Mouse (Mus musculus) heart, embryonic 16.5 days (tissue): ENCODE measurements around the gene Def8. TPM values are rescaled to one million over a fixed set of nuclear protein-coding genes. Genes with fewer than 3 reads are reported as not detected.
A peak's percentile ranks its signal among the peaks of the same experiment; 100 is the strongest.

ENCODE experiments used
- ATAC-seq: fragments of 200-750 bp; cut with Nextera tagmentation; replicated peaks from 2 replicates; pipeline ENCODE4 v1.8.0; 2017; ENCODE audit warnings: moderate number of reproducible peaks; ENCODE audit not compliant: insufficient read depth, low FRiP score; ENCODE audit errors: extremely low read depth
- H3K27ac ChIP-seq: fragments of 300-500 bp; sonication (generic); 2 replicates; pipeline ENCODE4 v1.5.1; 2014; ENCODE audit warnings: mild to moderate bottlenecking, low read length, control low read depth, moderate library complexity
- H3K27me3 ChIP-seq: fragments of 300-500 bp; sonication (generic); 2 replicates; pipeline ENCODE4 v1.6.1; 2014; ENCODE audit warnings: low read length, mixed read lengths; ENCODE audit not compliant: control insufficient read depth, insufficient read depth
- H3K36me3 ChIP-seq: fragments of 300-500 bp; sonication (generic); 2 replicates; pipeline ENCODE4 v1.6.1; 2014; ENCODE audit not compliant: control insufficient read depth, insufficient read depth
- H3K4me1 ChIP-seq: fragments of 300-500 bp; sonication (generic); 2 replicates; pipeline ENCODE4 v1.6.1; 2014; ENCODE audit warnings: low read length, mixed read lengths; ENCODE audit not compliant: control insufficient read depth, insufficient read depth
- H3K4me2 ChIP-seq: fragments of 300-500 bp; sonication (generic); 2 replicates; pipeline ENCODE4 v1.6.1; 2014; ENCODE audit warnings: low read depth, mild to moderate bottlenecking, control low read depth, low read length
- H3K4me3 ChIP-seq: fragments of 300-500 bp; sonication (generic); 2 replicates; pipeline ENCODE4 v1.5.1; 2014; ENCODE audit warnings: mild to moderate bottlenecking, control low read depth, low read length
- H3K9ac ChIP-seq: fragments of 300-500 bp; sonication (generic); 2 replicates; pipeline ENCODE4 v1.6.1; 2014; ENCODE audit warnings: low read length, control low read depth
- H3K9me3 ChIP-seq: fragments of 300-500 bp; sonication (generic); replicated peaks from 2 replicates; pipeline ENCODE4 v1.6.1; 2016; ENCODE audit warnings: low read length; ENCODE audit not compliant: control insufficient read depth
- WGBS: fragments of 180-500 bp; shearing (Covaris S2); extraction: QIAGEN DNeasy Blood & Tissue Kit; methylation state at CpG from one replicate; pipeline ENCODE4 v1.1.7; 2014; 5-methylcytosine and 5-hydroxymethylcytosine counted together
- polyA plus RNA-seq: library from polyadenylated mRNA; unstranded; fragments of >200 nt; fragmentation: Nextera tagmentation; extraction: Ambion mirVana; gene quantifications from 2 replicates; pipeline ENCODE4 v1.2.1, GENCODE M21; 2015

Def8 gene
- polyA plus RNA-seq, 1 experiment from 2014 or later = 31.3 TPM

DNA sequence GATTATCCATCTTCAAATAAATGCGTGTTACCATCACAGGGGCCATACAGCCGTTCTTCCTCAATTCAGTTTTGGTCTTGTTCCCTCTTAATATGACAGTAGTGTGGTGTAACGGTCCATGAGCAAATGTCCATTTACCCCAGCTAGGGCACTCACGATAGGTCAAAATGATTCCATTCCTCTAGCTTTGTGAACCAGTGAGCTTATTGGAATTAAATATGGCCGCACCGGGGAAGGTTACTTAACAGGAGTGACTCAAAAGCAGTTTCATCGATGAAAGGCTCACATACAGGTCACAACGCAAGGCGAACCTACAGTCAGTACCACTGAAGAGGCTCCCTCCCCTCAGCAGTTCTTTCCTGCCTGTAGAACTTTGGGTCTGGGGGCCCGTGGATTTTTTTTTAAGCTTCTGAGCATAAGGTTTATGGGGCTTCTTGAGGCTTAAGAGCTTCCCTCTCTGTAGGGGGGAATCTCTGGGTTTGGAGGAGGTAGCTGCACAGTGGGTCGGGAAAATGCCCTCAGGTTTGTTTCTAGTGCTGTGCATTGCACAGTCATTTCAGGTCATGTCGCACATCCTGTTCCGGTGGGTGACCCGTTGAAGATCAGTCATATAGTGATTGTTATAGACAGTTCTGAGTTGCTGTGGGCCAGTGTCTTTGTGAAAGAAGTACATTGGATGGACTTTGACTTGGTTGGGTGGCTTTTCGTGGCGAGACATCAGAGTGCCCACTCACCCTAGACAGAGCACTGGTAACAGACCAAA is 55.3 kb downstream of the Def8 start:
- Histone ChIP-seq H3K27ac (peak overlapping the region; percentile 92), H3K9me3 (no peaks in the 10 kb centered on the region), H3K9ac (peak overlapping the region; percentile 89), H3K36me3 (peaks cover 13% of the 10 kb centered on the region), H3K4me2 (peak overlapping the region; percentile 84), H3K4me1 (peaks cover 13% of the 10 kb centered on the region), H3K4me3 (peak overlapping the region; percentile 88), H3K27me3 (no peaks in the 10 kb centered on the region)
- ATAC-seq = no peak
- 33% methylated on average over 16 of the region's 16 CpGs for WGBS

DNA sequence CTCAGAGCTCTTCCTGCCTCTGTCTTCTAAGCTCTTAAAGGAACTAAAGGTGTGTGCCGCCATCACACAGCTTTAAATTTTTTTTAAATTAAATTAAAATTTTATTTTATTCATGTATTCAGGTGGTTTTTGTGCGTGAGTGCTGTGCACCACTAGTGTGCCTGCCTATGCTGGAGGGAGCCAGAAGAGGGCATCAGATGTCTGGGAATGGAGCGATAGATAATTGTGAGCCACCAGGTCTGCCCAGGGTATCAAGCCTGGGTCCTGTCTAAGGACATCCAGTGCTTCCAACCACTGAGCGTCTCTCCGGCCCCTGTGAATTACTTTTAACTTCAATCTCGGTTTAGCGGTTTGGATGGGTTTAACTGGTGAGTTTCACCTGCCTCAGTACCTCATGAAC is 59.3 kb downstream of the Def8 start:
- Histone ChIP-seq H3K4me3 (no peak overlapping the region), H3K4me2 (no peak overlapping the region), H3K27ac (no peak overlapping the region), H3K27me3 (no peaks in the 10 kb centered on the region), H3K4me1 (peaks cover 9% of the 10 kb centered on the region), H3K9ac (no peak overlapping the region), H3K36me3 (peaks cover 41% of the 10 kb centered on the region), H3K9me3 (no peaks in the 10 kb centered on the region)
- 85% methylated on average over 7 of the region's 7 CpGs for WGBS
- no peak for ATAC-seq

DNA sequence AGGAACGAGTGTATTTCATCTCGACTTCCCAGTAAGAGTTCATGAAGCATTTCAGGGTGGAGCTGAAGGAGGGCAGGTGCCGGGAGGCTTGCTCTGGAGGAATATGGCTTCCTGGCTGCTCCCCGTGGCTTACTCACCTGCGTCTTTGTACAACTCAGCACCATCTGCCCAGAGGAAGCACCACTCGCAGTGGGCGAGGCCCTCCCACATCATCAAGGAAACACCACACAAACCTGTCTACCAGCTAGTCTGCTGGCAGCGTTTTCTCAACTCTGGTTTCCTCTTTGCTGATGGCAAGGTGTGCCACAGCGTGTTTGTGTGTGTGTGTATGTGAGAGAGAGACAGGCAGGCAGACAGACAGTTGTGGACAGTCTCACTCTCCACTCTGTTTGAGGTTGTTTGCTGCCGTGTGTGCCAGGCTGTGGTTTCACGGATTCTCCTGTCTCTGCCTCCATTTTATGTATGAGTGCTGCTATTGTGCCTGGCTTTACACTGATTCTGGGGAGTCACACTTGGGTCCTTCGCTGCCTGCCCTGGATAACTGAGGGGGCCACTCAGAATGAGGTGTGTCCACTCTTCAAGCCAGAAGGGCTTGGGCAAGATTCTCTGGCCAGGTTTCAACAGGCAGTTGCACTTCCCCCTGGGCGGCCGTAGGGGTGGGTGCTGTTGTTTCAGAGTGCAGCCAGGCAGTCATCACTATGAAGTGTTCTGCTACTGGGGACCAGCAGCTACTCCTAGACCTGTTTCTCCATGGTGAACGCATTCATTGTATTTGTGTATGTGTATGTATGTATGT is 68.2 kb downstream of the Def8 start:
- Histone ChIP-seq H3K4me3 (no peak overlapping the region), H3K27me3 (no peaks in the 10 kb centered on the region), H3K36me3 (peaks cover 83% of the 10 kb centered on the region), H3K27ac (no peak overlapping the region), H3K9ac (no peak overlapping the region), H3K9me3 (no peaks in the 10 kb centered on the region), H3K4me1 (no peaks in the 10 kb centered on the region), H3K4me2 (no peak overlapping the region)
- ATAC-seq = no peak
- 90% methylated on average over 15 of the region's 15 CpGs for WGBS

DNA sequence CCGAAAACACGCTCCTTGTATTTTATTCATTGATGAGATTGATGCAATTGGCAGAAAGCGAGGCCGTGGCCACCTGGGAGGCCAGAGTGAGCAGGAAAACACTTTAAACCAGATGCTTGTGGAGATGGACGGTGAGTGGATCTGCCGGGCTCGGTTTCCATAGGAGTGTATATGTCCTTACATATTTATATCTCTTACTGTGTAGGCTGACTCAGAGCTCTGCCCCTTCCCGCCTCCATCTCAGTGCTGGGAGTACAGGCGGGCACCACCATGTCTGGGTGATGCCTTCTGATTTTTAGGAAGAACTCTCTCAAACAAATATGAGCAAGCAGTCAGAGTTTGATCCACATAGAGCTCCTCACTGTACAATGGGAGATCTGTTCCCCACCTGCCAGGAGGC is 69.6 kb downstream of the Def8 start:
- no peaks in the 10 kb centered on the region for H3K9me3 ChIP-seq
- no peak overlapping the region for H3K4me2 ChIP-seq
- peaks cover 81% of the 10 kb centered on the region for H3K36me3 ChIP-seq
- no peaks in the 10 kb centered on the region for H3K27me3 ChIP-seq
- H3K4me1 ChIP-seq = no peaks in the 10 kb centered on the region
- H3K27ac ChIP-seq = no peak overlapping the region
- WGBS = 96% methylated on average over 9 of the region's 9 CpGs
- no peak overlapping the region for H3K4me3 ChIP-seq
- no peak overlapping the region for H3K9ac ChIP-seq
- ATAC-seq = no peak

DNA sequence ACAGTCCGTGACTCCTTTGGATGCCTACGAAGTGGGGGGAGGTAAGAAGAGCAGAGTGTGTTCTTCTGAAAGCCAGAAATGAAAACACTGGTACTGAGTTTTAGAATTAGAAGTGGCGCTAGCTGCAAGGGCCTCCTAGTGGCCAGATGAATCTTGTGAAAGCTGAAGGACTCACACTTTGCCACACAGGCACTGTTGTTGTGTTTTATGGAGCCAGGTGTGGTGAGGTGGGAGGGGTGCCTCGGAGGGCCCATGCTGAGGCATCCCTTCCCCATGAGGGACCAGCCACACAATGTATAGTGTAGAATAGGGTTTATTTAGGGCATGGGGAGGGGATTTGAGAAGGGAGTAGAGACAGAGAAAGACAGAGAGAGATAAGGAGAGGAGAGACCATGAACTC is 74.4 kb downstream of the Def8 start:
- no peak overlapping the region for H3K9ac ChIP-seq
- ATAC-seq = no peak
- H3K36me3 ChIP-seq = peaks cover 85% of the 10 kb centered on the region
- no peak overlapping the region for H3K4me2 ChIP-seq
- H3K27me3 ChIP-seq = no peaks in the 10 kb centered on the region
- WGBS = 91% methylated on average over 4 of the region's 4 CpGs
- no peaks in the 10 kb centered on the region for H3K9me3 ChIP-seq
- H3K27ac ChIP-seq = no peak overlapping the region
- H3K4me3 ChIP-seq = no peak overlapping the region
- H3K4me1 ChIP-seq = no peaks in the 10 kb centered on the region

DNA sequence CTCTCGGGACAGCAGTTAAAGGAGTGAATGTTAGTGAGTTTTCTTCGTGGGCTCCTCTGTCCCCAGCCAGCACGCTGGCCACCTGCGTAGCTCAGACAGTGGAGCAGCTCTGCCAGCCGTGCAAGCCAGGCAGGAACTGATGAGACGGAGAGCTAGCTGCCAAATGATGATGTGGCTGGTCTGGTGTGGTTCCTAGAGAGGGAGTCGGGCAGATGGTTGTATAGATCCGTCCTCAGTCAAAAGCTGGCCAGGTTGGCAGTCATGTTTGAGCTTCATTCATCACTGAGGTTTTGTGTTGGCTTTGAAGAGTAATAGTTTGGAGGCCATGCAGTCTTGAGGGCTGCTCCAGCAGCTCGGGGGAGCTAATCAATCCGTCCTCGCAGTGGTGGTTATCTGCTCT is 75.6 kb downstream of the Def8 start:
- no peaks in the 10 kb centered on the region for H3K4me1 ChIP-seq
- WGBS = 89% methylated on average over 11 of the region's 11 CpGs
- ATAC-seq = no peak
- no peak overlapping the region for H3K4me2 ChIP-seq
- H3K36me3 ChIP-seq = peaks cover 86% of the 10 kb centered on the region
- H3K27me3 ChIP-seq = no peaks in the 10 kb centered on the region
- H3K9me3 ChIP-seq = 0 out of 2 replicates have a peak, but pooled peaks cover 4% of the 10 kb centered on the region
- no peak overlapping the region for H3K9ac ChIP-seq
- H3K27ac ChIP-seq = no peak overlapping the region
- no peak overlapping the region for H3K4me3 ChIP-seq

DNA sequence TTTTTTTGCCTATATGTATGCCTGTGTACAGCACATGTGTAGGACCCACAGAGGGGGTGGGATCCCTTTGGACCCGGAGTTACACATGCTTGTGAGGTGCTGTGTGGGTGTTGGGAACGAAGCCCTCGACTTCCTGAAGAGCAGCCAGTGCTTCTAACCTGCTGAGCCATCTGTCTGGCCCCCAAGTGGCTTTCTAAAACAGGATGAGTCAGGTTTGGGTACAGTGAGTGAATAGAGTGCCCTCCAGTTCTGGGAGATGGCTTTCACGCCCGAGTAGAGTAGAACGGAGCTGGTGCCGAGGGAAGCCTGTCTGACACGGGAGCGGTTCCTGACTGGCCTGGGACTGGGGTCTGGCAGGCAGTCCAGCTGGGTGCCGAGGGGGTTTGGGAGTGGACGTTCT is 76.2 kb downstream of the Def8 start:
- Histone ChIP-seq H3K9me3 (0 out of 2 replicates have a peak, but pooled peaks cover 4% of the 10 kb centered on the region), H3K36me3 (peaks cover 81% of the 10 kb centered on the region), H3K4me3 (no peak overlapping the region), H3K4me1 (no peaks in the 10 kb centered on the region), H3K27ac (no peak overlapping the region), H3K4me2 (no peak overlapping the region), H3K9ac (no peak overlapping the region), H3K27me3 (no peaks in the 10 kb centered on the region)
- WGBS = 92% methylated on average over 11 of the region's 11 CpGs
- no peak for ATAC-seq

DNA sequence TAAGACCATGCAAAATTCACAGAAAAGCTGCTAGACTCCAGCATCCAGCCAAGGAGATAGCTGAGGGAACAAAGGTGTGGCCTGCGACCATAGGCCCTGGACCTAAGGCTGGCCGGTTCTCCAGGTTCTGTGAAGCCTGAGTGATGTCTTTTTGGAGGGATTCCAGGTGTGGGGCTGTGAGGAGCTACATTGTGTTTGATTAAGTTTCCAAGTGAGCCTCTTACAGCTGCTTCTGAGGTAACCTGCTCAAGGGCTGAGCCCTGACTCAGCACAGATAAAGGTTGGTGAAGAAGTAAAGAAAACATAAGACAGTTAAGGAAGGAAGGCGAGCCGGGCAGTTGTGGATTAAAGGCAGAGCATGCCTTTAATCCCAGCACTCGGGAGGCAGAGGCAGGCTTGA is 78.9 kb downstream of the Def8 start:
- no peak for ATAC-seq
- H3K4me3 ChIP-seq = no peak overlapping the region
- no peaks in the 10 kb centered on the region for H3K27me3 ChIP-seq
- H3K4me2 ChIP-seq = no peak overlapping the region
- H3K4me1 ChIP-seq = no peaks in the 10 kb centered on the region
- 82% methylated on average over 5 of the region's 5 CpGs for WGBS
- 0 out of 2 replicates have a peak, but pooled peaks cover 4% of the 10 kb centered on the region for H3K9me3 ChIP-seq
- H3K36me3 ChIP-seq = peaks cover 57% of the 10 kb centered on the region
- H3K27ac ChIP-seq = no peak overlapping the region
- no peak overlapping the region for H3K9ac ChIP-seq

DNA sequence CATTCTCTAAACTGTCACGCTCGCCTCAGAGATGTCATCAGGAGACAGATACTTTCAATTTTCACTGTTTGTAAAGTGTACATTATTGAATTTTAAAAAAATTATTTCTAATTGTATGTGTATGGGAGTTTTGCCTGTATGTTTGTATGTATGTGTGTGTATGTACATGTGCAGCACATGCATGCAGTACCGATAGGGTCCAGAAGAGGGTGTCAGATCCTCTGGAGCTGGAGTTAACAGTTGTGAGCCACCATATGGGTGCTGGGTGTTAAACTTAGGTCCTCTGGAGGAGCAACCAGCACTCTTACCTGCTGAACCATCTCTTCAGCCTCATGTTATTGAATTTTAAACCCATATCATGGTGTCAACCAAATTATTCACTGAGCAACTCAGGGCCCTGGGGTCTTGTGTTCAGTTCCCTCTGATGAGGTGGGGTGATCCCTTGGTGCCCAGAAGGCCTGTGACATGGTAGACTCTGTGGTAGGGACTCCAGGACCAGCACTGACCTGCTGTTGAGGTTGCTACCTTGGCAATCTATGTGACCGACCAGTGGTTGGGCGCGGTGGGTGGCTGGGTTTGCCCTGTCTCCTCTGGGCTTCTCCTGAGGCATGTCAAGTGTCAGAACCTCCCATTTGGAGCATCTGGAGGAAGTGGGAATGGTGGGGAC is 80.6 kb downstream of the Def8 start:
- no peaks in the 10 kb centered on the region for H3K27me3 ChIP-seq
- no peak for ATAC-seq

More for the DNA sequence above, 80.6 kb downstream of the Def8 start:
- H3K9me3 ChIP-seq = 0 out of 2 replicates have a peak, but pooled peaks cover 4% of the 10 kb centered on the region
- peaks cover 49% of the 10 kb centered on the region for H3K36me3 ChIP-seq
- WGBS = 98% methylated on average over 6 of the region's 6 CpGs
- H3K27ac ChIP-seq = no peak overlapping the region
- no peaks in the 10 kb centered on the region for H3K4me1 ChIP-seq
- H3K4me3 ChIP-seq = no peak overlapping the region
- no peak overlapping the region for H3K9ac ChIP-seq
- H3K4me2 ChIP-seq = no peak overlapping the region
